Mouse (Mus musculus) G1E (cell line): ENCODE results near the gene Ccr3.

Experiments
- CTCF ChIP-seq: IDR thresholded peaks from 2 replicates; pipeline ENCODE4 v1.5.1; 2012; ENCODE audit warnings: low read depth, low read length, inconsistent platforms, mixed read lengths
- GATA1 ChIP-seq: IDR thresholded peaks from 2 replicates; pipeline ENCODE4 v1.6.1; 2012; ENCODE audit warnings: borderline replicate concordance, low read length, inconsistent platforms, mixed read lengths
- GATA2 ChIP-seq: IDR thresholded peaks from 2 replicates; pipeline ENCODE4 v1.6.1; 2012; ENCODE audit warnings: low read depth, low read length, inconsistent platforms, borderline replicate concordance
- POLR2AphosphoS5 ChIP-seq: IDR thresholded peaks from 2 replicates; pipeline ENCODE4 v1.6.1; 2012; ENCODE audit warnings: low read depth, low read length, inconsistent platforms; ENCODE audit not compliant: insufficient replicate concordance
- TAL1 ChIP-seq: conservative IDR thresholded peaks from 2 replicates; pipeline ENCODE4 v1.6.1; 2012; ENCODE audit warnings: low read depth, low read length, inconsistent platforms, mixed read lengths

- TF ChIP-seq CTCF (no peak), GATA1 (no peak), GATA2 (no peak), TAL1 (peak; percentile 81), POLR2AphosphoS5 (no peak)
Measured at GRCm38 (mm10) chr9:124016048-124016447, 5.7 kb upstream of the Ccr3 start.
